Mouse (Mus musculus): Measurements from ENCODE around the gene Olfr1443.
A peak's percentile ranks its signal among the peaks of the same experiment; 100 is the strongest.
"Not testable (repeated sequence)": the region's sequence is repeated elsewhere in the genome, so short reads cannot be mapped to it uniquely, and the experiment has no call there.

The Olfr1443 gene

DNA sequence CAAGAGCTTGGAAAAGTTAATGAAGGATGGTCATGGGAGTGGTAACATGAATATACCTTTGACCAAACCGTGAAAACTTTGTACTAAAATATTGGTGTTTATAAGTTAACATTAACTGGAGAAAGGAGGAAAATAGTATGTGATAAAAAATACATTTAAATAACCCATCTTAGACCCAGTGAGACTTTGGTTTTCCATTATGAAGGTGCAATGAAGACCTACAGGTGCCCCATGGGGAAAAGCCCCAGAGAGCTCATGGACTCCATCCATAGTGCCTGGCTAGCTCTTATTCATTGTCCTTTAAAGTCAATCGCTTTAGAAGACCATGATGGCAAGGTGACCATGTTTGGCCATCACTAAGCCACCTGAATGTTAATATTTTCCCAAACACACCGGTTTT, at the start of gene Olfr1443:
Gene Olfr1443, plus strand, starts transcription at position 301 of the 400 bp plus-strand sequence.
- no peak for DNase-seq (ENCODE audit: low spot score)

GRCm38 (mm10) chr19:12633176-12633575, 44.7 kb upstream of the Olfr1443 start, which contains the start of gene Glyat:
TSS of gene Glyat (plus strand) at chr19:12633308.
- DNase-seq (ENCODE audit: low spot score): no peak

DNA sequence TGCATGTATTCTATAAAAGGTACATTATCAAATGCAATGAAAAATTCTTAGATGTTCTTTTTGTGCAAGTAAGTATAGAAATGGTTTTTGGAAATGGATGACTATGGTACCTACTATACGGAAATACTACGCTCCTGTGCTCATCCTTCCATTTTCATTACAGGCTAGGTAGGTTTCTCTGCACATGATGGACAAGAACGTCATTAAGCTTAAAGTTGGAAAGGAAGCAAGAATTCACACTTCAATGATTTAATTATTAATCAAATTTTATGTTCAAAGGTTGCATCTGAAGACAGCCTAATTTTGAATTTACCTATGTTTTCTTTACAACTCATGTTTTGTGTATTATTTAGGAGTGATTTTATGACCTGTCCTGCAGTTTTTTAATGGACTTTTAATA, 43.7 kb upstream of the Olfr1443 start:
- DNase-seq (ENCODE audit: low spot score): no peak

GRCm38 (mm10) chr19:12634963-12635362, 42.9 kb upstream of the Olfr1443 start:
- no peak for DNase-seq (ENCODE audit: low spot score)

DNA sequence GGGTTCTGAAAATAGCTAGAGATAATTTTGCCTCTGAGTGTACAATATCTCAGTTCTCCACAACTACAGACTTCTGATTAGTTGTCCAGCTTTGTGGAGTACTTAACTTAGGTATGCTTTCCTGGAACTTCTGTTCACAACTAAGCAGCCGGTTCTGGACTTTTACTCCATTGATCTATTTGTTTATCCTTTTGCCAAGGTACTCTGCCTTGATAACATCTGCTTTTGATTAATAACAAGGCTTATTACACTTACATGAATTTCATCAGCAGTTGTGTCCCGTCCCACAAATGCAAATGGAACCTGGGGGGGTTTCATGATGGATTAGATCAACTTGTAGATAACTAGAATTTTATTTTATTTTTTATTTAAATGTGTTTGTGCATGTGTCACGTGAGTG, 41.0 kb upstream of the Olfr1443 start:
- no peak for DNase-seq (ENCODE audit: low spot score)

- DNase-seq (ENCODE audit: low spot score): no peak
These were observed 39.9 kb upstream of the Olfr1443 start for GRCm38 (mm10) chr19:12638049-12638448.

DNA sequence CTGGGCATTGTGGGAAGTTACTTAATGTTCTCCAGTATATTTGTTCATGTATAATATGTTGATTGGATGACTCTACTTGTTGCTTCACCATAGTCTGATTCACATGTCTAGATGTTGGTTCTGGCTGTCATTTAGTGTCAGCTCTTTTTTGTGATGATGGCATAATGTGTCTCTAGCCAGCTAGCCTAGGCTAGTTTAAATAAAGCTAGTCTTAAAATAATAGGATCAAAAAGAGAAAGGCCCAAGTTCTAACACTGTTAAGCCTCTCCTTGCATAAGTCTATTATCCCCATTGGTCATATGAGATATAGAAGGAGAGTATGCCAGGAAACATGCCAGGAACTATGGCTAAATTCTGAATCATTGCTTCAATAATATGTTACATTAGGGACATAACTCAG, 28.4 kb upstream of the Olfr1443 start:
- no peak for DNase-seq (ENCODE audit: low spot score)

GRCm38 (mm10) chr19:12666156-12666555, 11.8 kb upstream of the Olfr1443 start:
- DNase-seq (ENCODE audit: low spot score): no peak

GRCm38 (mm10) chr19:12668601-12669000, 9.3 kb upstream of the Olfr1443 start:
- DNase-seq (ENCODE audit: low spot score): not testable (repeated sequence)

DNA sequence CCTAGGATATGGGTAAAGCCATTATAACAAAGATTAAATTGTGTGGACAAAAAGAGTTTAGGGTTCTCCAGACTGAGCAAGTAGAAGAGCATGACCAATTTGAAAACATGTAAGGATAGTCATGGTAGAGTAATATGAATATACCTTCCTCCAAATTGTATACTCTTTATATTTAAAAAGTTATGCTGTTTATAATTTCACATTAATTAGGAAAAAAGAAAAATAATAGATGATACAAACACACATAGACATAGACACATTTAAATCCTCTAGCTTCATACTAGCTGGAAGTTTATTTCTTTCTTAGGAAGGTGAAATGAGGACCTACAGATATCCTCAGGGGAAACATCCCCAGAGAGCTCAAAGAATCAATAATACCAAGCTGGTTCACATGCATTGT, 7.8 kb upstream of the Olfr1443 start, which contains the start of gene Olfr1442:
Gene Olfr1442, plus strand, starts transcription at position 301 of the 400 bp plus-strand sequence.
- DNase-seq (ENCODE audit: low spot score): no peak

DNA sequence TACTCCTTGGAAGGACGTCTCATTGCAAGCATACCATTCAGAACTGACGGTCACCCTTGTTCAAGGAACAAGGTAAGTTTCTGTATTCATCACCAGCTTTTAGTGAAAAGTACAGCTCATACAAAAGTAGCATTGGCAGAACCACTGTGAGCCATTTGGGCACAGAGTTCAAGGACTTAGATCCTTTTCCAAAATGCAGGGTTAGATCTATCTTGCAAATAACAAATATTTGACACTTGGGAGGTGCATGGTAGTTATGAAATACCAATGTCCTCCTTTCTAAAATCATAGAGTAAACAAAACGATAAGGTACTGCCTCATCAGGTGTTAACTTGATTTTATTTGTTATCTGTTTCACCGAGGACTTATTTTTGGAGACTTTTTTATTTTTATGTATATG, 6.9 kb upstream of the Olfr1443 start:
- DNase-seq (ENCODE audit: low spot score): no peak

- DNase-seq (ENCODE audit: low spot score): no peak
These were observed 6.7 kb downstream of the Olfr1443 start for GRCm38 (mm10) chr19:12684638-12685037.

- DNase-seq (ENCODE audit: low spot score): no peak
These were observed 7.3 kb downstream of the Olfr1443 start for GRCm38 (mm10) chr19:12685231-12685630.

GRCm38 (mm10) chr19:12695590-12695989, 17.7 kb downstream of the Olfr1443 start, which contains the start of gene Keg1:
TSS of gene Keg1 (plus strand) at chr19:12695786.
- DNase-seq (ENCODE audit: low spot score): no peak

DNA sequence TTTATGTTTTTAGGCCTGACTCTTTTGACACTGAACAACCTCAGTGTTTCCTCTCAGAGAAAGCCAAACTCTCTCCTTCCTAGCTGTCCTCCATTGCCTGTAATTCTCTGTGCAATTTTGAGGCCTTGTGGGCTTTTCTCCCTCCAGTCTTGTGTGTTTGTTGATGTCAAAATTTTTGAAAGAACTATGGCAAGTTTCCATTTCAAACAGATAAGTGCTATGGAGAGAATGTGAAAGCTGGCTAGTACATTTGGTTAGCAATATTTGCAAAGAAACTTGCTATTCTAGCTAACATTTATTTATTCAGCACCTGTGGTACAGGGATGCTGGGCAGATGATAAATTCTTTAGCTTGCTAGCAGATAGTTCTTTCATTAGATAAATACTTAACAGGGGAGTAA, 18.3 kb downstream of the Olfr1443 start:
- no peak for DNase-seq (ENCODE audit: low spot score)

DNA sequence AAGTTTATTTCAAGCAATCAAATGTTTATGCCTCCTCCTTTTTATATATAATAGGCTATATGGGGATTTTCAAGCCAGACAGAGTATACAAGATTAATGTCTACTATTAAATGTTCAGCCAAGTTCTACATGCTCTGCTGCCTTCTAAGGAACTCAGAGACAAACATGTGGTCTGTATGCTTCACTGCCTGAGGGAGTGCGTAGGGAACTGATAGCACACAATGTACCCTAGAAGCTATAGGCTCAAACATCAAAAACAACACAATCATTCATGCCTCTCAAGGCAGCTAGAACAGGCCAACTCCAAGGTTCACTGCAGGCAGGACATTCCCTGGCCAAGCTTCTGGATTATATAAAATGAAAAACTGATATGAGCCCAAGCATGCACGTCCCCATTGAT, 30.5 kb downstream of the Olfr1443 start:
- DNase-seq (ENCODE audit: low spot score): no peak

GRCm38 (mm10) chr19:12708986-12709385, 31.1 kb downstream of the Olfr1443 start:
- DNase-seq (ENCODE audit: low spot score): no peak

- DNase-seq (ENCODE audit: low spot score): no peak
These were observed 41.3 kb downstream of the Olfr1443 start for GRCm38 (mm10) chr19:12719189-12719588.

- no peak for DNase-seq (ENCODE audit: low spot score)
These were observed 42.6 kb downstream of the Olfr1443 start for GRCm38 (mm10) chr19:12720463-12720862.

DNA sequence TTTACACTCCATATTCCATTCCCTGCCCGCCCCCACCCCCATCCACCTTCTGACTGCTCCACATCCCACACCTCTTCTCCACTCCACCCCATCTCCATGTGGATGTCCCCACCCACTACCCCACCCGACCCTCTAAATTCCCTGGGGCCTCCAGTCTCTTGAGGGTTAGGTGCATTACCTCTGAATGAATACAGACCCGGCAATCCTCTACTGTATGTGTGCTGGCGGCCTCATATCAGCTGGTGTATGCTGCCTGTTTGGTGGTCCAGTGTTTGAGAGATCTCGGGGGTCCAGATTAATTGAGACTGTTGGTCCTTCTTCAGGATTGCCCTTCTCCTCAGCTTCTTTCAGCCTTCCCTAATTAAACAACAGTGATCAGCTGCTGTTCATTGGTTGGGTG, 43.0 kb downstream of the Olfr1443 start:
- DNase-seq (ENCODE audit: low spot score): not testable (repeated sequence)

GRCm38 (mm10) chr19:12721596-12721995, 43.7 kb downstream of the Olfr1443 start:
- not testable (repeated sequence) for DNase-seq (ENCODE audit: low spot score)

GRCm38 (mm10) chr19:12722308-12722707, 44.4 kb downstream of the Olfr1443 start:
- DNase-seq (ENCODE audit: low spot score): peak; percentile 13

- no peak for DNase-seq (ENCODE audit: low spot score)
These were observed 47.9 kb downstream of the Olfr1443 start for GRCm38 (mm10) chr19:12725851-12726250.

GRCm38 (mm10) chr19:12731036-12731435, 53.1 kb downstream of the Olfr1443 start:
- DNase-seq (ENCODE audit: low spot score): no peak

DNA sequence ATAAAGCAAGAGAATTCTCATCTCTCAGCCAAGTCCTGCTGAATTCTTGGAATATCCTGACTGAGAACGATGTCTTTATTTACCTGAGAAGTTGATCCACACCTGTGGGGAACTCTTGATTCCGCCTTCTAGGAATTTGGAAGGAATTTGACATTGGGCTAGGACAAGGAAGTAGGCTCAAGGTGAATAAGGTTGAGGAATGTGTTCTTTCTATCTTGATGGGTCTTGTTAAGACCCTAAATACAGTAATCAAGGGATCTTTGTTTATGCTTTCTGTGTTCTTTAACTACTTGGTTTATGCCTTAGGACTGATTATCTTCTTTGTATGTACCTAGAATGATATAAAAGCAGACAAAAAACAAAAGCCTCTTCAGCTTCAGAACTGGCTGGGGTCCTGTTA, 54.0 kb downstream of the Olfr1443 start:
- no peak for DNase-seq (ENCODE audit: low spot score)

Measured in ovary, adult 18-20 months (tissue).